Mouse (Mus musculus) spleen, postnatal 4 days (tissue): ENCODE results near the gene Miga2.

Experiments used
- DNase-seq, 2 experiments: peaks; one replicate each; pipeline ENCODE4 v3.0.0; 2022; ENCODE audit warnings: low spot score in 2 of 2

Gene Miga2

DNA sequence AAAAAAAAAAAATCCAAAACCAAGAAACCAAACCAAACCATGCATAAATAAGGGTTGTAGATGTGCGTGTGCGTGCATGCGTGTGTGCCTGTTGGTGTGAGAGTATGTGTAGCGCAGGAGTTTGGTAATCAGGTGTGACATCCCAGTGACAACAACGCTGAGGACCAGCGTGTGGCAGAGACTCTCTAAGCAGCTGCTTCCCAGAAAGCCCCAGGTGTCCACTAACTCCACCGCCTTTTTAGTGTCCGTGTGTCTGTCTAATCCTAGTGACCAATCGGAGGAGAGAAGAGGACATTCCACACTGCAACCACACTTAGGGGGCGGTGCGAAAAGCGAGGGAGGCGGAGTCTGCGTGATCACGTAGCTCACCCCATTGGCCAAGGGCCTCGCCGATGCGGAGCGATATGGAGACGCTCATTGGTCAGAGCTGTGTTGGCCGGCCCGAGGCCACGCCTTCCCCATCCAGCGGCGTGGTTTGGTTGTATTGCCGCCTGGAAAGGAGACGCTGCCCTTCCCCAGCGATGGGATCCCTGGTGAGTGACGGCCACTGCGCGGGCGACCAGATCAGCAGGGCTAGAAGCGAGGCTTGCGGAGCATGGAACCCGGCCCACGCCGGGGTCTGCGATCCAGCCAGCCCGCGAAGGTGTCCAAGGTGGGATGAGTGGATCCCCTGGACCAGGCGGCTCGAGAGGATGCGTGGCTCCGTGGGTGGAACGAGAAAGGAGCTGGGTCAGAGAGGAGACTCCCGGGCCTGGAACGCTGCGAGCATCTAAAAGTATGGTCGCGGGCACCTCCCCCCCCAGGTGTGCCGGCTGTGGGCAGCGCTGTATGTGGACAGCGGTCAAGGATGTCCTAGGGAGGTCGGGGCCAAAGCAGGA, at the start of gene Miga2:
Miga2 (plus strand) TSS at position 461 of the 878 bp plus-strand sequence.
- DNase-seq: peak; percentile 97 to 98

DNA sequence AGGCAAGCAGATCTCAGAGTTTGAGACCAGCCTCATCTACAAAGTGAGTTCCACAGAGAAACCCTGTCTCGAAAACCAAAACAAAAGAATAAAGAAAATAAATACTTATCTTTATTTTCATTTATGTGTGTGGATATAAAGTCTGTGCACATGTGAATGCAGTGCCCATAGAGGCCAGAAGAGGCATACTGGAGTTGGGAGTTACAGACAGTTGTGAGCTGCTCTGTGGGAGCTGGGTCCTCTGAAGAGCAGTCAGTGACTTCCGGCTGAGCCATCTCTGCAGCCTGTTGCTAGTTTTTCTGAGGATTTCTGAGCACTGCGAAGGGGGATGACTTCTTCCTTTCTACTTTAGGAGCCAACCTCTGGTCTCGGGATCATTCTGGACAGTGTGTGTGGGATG, 47.9 kb upstream of the Miga2 start:
- DNase-seq: no peak

DNA sequence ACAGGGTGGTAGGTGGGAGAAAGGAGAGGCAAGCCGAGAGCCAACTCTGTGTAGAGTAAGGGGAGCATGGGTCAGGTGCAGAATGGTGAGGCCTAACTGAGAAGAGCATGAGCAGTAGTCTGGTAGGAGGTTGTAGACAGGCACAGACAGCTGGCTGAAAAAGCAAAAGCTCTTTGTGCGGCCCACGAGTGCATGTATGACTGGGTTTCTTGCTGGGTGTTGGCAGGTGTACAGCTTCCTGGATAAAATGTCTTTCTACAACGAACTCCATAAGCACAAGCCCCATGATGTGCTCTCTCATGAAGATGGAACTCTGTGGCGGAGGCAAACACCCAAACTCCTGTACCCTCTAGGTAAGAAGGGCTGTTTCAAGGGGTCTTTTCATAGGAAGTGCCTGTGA, 47.1 kb upstream of the Miga2 start:
- no peak for DNase-seq

DNA sequence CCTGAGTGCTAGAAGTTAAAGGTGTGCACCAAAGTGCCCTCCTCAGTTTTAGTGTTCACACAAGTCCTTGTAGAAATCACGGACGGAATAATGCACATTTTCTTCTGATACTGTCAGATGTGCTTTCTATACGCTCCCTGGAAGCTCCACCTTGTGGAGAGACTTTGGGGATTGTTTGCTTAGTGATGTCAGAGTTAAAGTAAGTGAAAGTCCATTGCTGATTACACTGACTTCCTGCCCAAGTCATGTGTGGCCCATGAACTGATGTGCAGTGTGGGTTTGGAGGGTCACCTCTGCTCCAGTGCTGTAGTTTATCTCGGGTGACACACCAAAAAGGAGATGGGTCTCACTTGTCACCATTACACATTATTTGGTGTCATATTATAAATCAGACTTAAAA, 44.8 kb upstream of the Miga2 start:
- no peak for DNase-seq

DNA sequence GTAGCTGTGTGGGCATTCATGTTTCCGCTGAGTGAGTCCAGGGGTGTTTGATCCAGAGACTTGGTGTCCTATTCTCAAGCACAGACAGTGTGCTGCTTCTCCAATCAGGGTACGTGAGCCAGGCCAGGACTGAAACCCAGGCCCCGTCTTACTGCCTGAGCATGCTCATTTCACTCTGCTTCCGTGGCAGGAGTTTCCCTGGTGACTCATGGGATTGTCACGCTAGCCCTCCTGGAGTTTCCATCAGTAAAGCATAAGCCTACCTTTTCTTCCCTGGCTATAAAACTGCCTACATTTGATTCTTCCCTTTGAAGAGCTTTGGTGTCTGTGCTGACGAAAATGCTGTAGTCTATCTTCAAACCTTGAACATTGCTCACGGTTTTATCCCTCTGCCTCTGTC, 40.9 kb upstream of the Miga2 start:
- no peak for DNase-seq

DNA sequence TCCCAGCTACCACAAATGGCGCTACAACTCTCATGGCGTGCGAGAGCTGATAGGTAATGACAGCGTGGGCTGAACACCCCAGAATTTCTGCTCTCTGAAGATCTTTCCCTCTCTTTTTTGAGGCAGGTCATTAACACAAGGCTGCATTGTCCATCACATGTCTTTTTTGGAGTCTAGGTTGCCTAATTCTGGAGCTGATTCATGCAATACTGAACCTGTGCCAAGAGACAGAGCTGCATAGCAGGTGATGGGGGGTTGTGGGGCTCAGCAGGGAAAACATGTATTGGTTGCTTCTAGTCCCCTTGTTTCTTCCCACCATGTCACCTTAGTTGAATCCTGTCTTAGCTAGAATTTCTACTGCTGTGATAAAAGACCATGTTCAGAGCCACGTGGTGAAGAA, 38.7 kb upstream of the Miga2 start:
- no peak for DNase-seq

DNA sequence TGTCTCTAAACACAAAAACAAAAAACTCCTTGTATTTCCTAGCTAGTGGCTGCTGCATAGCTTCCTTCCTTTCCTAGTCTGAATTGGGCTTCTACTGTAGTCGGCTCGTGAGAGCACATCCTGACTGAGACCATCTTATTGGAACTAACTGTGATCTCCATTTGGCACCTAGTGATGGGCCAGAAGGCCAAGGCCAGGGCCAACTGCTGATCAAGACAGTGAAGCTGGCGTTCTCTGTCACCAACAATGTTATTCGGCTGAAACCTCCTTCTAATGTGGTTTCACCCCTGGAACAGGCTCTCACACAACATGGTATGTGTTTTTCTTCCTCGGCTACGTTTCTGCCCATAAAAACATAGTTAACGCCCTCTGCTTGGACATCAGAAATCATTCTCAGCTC, 36.8 kb upstream of the Miga2 start:
- no peak for DNase-seq

DNA sequence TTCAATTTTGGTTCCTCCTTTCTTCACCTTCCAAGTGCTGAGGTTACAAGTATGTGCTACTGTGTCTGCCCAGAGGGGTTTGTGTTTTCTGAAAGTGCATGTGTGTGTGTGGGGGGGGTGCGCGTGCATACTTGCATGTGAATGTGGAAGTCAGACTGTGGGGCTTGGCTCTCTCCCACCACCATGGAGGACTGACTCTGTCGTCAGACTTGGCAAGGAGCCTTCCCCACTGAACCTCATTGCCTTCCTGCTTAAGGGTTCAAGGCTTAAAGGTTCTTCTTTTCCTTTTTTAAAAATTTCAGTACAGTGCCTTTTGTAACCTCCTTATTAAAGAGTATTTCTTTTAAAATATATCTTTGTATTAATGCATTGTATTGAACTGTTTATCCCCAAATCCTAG, 35.2 kb upstream of the Miga2 start:
- no peak for DNase-seq

DNA sequence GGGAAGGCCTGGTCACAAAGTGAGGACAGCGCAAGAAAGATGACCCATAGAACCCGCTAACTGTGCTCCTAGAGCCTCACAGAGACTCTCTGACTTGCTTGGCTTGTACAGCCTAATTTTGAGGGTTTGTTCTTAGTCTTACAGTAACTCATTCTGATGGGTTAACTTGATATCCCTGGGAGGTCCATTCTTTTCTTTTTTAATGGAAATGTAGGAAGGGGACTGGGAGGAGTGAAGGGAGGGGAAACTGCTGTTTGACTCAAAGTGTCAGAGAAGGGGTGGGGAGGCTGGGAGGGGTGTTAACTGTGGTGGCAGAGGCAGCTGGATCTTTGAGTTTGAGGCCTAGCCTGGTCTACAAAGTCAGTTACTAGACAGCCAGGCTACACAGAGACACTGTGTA, 28.7 kb upstream of the Miga2 start:
- no peak for DNase-seq

DNA sequence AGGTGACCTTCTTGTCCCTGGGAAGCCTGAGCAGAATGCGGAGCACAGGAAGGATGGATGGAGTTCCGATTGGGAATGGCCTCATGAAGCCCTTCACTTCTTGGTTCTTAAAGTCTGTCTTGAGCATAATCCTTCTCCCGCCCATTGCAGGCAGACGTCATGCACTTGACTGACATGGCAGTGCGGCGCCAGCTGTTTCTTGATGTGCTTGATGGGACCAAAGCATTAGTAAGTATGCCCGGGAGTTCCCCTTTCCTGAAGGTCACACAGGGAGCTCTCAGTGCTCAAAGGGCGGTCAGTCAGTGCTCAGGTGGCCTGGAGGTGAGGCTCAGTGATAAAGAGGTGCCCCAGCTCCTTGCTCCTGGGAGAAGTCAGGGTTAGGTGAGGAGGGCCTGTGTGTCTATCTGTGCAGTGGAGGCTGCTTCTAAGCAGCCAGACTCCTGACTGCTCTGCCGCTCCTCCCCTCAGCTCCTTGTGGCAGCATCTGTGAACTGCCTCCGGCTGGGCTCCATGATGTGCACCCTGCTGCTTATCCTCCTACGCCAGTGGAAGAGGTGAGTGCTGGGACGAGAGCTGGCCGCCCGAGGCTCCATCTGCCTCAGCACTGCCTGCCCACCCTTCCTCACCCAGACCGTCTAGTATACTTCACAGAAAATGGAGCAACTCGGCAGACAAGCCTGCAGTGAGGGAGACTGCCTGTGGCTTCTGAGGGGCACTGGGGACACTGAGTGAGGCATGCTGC, 27.7 kb upstream of the Miga2 start:
- peak in 1 of 2 experiments; percentile 54 for DNase-seq

DNA sequence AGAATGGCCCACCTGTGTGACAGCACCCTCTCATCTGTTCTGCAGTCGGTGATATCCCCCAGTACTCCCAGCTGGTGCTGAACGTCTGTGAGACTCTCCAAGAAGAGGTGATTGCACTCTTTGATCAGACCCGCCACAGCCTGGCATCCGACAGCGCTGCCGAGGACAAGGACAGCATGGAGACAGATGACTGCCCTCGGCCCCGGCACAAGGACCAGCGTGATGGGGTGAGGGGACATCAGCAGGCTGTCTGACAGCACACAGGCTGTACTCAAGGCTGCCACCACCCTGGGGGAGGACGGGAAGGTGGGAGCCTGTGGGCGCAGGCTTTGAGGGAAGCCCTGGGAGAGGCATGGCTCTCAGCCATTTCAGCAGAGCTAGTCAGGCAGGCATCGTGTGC, 26.9 kb upstream of the Miga2 start:
- peak in 1 of 2 experiments; percentile 58 for DNase-seq

DNA sequence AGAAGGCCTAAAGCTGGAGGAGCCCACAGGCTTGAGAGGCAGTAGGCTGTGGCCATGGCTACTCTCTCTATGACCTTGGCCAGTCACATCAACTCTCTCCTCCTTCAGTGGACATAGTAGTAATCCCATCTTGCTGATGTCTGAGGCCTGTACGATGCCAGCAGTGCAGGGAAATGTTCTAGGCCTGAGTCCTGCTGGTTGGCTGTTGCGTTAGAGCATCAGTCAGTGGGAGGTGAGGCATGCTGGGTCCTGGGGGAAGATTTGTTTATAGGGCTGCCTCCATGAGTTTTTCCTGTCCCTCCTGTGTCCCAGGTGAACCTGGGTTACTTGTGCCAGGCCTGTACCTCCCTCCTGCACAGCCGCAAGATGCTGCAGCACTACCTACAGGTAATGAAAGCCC, 22.0 kb upstream of the Miga2 start:
- no peak for DNase-seq

DNA sequence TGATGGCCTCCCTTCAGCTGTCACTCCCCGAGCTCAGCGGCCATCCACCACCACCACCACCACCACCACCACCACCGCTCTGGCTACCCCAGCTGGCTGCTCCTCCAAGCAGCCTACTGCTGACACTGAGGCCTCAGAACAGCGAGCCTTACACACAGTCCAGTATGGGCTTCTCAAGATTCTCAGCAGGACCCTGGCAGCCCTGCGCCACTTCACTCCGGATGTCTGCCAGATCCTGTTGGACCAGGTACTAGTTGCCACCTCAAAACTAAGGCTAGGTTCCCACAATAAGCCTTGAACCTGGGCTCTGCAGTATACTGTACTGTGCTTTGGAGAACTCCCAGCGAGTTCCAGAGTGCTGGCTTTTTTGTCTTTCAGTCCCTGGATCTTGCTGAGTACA, 21.5 kb upstream of the Miga2 start:
- DNase-seq: no peak

DNA sequence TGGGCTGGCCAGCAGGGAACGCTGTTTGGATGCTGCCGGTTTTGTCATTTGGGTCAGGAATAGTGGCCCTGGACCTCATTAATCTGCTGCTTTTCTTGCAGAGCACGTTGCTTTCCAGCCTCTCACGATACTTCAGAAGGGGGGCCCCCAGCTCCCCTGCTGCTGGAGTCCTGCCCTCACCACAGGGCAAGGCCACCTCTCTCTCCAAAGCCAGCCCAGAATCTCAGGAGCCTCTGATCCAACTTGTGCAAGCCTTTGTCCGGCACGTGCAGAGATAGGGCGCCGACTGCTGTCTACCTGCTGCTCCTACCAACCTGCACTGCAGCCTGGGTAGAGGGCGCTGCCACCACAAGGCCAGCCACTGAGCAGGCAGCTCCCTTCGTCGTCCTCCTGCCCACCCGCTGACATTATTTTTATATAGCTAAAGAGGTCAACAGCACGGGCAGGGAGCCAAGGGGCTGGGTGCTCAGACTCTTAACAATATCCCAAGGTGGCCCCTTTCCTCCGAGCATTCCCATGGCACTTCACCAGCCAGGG, 20.4 kb upstream of the Miga2 start:
- DNase-seq: no peak

DNA sequence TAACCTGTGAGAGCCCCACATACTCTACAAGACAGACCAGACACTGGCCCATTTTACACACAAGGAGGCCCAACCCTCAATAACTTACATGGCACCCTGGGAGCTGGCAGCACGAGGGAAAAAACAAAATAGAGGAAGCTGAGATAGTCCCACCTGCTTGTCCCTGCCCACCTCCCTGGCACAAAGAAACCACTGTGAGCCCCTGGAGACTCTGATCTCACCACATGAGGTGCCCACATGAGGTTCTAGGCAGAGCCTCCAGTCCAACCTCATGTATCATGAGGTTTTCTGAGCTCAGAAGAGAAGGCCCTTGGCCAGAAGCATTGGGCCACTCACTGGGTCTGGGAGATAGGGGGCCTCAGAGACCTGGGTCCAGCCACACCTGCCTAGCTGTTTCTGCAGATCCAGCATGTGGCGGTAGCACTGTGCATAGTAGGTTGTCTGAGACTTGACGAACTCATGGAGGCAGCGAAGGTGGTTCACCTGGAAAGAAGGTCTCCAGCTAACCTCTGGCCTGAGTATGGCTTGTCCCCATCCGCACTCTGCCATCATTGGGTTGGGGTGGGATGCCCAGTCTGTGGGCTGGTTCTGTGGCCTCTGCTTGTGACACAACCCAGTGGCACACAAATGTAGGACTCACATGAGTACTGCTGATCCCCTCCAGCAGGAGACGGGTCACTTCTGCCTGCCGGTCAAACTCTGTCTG, 17.9 kb upstream of the Miga2 start:
- DNase-seq: peak in 1 of 2 experiments; percentile 62

DNA sequence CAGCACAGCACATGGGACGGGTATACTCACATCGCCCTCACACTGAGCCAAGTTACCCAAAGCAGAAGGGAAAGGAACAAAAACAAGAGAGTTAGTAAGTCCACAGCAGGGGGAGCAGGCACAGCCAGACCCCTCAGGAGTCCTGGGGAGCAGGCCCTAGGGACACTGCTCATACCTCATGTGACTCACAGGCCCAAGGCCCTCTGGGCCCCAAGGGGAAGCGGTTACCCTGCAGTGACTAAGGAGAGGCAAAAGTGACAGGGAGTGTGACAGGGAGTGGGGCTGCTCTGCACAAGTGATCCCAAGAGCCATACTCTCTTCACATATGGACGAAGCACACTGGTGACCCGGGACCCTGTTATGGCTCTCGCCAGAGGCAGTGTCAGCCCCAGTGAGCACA, 14.8 kb upstream of the Miga2 start:
- no peak for DNase-seq

DNA sequence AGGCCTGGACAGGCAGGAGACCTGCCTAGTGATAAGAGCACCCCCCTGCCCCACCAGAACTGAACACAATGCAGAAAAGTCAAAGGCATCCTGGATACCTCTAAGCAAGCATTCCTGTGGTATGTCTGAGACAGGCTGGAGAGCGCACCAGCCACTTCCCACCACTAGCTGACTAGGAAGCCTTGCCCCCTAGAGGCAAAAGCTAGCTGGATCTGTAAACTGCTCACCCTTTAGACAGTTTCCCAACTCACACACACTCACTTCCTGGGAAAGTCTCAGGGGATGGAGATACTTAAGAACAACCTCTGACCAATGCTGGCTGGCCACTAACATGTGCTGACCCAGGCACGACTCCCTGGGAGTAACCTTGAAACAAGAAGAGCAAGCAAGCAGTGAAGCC, 12.9 kb upstream of the Miga2 start:
- no peak for DNase-seq

DNA sequence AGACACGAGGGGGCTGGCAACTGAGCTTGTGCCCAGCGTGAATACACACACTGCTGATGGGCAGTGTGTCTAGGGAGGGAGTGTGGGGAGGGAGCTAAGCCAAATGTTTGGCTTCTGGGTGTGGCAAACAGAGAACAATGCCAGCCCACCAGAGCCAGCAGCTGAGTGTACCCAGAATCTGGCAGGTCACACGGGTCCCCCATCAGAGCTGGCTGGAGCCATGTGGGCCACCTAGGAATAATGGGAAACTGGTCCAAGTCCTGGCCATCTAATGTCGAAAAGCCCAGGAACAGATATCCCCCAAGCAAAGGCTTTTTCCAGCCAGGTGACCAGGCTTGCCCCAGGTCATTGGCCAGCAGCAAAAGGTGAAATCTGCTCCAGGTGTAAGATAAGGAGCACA, 8.2 kb upstream of the Miga2 start:
- DNase-seq: no peak

DNA sequence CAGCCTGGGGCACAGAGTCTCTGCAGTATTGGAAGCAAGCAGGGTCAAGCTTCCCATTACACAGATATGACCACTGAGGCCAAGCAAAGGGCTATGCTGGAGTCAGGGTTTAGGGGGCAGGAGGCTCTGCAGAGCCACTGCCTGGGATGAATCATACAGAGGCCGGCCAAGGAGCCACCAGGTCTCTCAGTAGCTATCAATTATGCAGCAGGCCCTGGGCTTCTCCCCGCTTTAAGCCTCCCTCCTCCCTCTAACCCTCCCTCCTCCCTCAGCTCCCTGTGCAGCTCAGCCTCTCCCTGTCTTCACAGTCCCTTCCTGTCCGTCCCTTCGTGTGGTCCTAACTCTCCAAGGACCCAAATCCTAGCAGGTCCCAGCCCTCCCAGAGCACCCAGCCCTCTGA, 7.8 kb upstream of the Miga2 start:
- DNase-seq: no peak

DNA sequence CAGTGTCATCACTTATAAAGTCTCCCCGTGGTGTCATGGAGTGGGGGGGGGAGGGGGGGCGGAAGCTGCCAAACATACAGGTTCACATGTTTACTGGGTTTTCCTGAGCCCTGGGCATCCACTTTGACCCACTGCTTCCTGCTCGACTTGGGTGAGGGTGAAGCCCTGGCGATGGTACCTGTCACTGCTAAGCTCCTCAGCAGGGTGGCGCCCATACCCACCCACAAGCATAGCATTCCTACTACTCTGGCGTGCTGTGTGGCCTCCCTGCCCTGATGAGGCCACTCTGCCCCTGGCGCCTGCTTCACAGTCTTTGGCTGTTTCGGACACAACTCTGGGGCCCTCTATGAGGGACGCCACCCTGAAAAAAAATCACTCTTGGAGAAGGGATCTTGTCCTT, 7.1 kb upstream of the Miga2 start:
- DNase-seq: no peak

DNA sequence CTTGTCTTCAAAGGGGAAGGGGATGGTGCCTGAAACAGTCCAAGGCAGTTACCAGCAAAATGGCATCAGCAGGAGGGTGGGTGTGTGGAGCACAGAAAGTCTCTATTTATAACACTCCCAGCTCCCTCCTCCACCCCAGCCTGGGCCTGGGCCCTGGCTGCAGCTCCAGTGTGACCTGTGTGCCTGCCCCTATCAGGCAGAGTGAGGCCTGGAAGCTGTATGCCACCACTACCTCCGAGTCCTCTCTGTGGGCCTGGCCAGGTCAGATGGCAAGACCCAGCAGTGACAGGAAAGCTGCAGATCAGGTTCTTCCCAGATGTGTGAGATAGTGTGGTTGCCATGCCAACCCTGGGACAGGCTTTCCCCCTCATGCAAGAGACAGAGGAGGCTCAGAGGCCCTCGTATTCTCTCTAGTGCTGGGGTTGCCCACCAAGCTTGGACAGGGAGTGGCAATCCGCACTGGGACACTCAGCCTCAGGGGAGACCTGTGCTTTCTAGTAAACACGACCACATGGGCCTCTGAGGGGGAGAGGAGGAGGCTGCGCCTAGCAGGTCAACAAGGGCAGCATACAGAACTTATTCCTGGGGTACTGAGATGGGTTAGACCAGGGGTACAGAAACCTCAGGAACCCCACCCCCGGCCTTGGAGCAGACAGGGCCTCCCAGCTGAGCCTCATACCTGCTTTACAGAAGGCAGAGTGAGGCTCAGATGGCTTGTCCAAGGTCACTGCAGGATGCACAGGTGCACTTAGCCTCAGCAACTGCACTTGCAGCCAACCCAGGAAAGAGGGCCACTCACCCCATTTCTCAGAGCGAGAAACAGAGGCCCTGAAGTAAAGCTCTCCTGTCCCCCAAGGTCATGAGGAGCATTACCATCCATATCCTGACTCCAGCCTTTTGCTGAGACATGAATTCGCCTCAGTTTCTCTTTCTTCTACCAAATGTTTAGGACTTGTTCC, 6.2 kb upstream of the Miga2 start:
- no peak for DNase-seq
